Mouse (Mus musculus): ENCODE results near the gene Macrod2. TPM values are rescaled to one million over a fixed set of nuclear protein-coding genes. Genes with fewer than 3 reads are reported as not detected.

Gene Macrod2
- polyA plus RNA-seq, 1 experiment from 2014 or later, result 25.7 TPM

DNA sequence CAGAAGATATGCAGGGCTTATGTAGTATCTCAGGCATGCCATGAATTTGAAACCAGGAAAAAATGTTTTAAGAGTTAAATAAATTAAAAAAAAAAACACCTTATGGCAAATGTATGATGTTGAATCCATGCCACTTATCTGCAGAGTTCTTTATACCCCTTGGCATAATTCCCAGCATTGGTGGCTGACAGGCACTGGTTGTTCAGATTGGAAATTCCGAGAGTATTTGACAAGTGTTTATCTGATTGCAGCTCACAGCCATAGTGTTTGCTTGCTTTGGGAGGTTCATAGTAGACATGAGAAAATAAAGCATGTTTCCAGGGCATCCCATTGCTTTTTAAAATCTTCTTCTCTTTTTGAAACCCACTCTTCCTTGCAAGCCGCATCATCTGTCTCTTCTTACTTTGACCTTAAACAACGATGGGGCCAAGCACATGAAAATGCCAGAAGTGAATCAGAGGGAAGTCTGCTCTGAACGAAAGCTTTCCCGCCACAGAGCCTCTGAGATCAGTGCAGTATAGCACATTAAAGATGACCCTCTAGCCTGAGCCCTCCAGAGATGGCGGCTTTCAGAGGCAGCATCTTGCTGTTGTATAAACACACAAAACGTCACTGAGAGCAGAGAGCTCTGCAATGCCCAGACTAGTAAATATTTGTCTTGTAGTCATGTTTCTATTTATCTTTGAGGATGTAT, 1305.8 kb downstream of the Macrod2 start:
- H3K27ac ChIP-seq (ENCODE audit: low read depth, low read length), result no peak overlapping the region
- H3K27me3 ChIP-seq (replicated peaks; ENCODE audit: control insufficient read depth, insufficient read depth, low read length), result no peaks in the 10 kb centered on the region
- no peaks in the 10 kb centered on the region for H3K4me1 ChIP-seq (replicated peaks; ENCODE audit: control insufficient read depth, insufficient read depth, low read length)
- no peak overlapping the region for H3K9ac ChIP-seq (ENCODE audit: low read depth, low read length)
- H3K4me2 ChIP-seq (replicated peaks; ENCODE audit: low read depth), result no peak overlapping the region
- no peaks in the 10 kb centered on the region for H3K9me3 ChIP-seq (ENCODE audit: control insufficient read depth)
- TF ChIP-seq CTCF (IDR thresholded peaks at IDR 0.05; ENCODE audit: low read depth), result no peak
- H3K36me3 ChIP-seq (ENCODE audit: control insufficient read depth, insufficient read depth), result no peaks in the 10 kb centered on the region
- 29% methylated on average over 7 of the region's 7 CpGs for WGBS
- ATAC-seq, result no peak
- no peak overlapping the region for H3K4me3 ChIP-seq (ENCODE audit: low read depth, low read length)

GRCm38 (mm10) chr2:141711785-141712184, 1316.7 kb downstream of the Macrod2 start:
- TF ChIP-seq CTCF (IDR thresholded peaks at IDR 0.05; ENCODE audit: low read depth), result no peak
- H3K9me3 ChIP-seq (ENCODE audit: control insufficient read depth), result no peaks in the 10 kb centered on the region
- 77% methylated on average over 2 of the region's 2 CpGs for WGBS
- ATAC-seq, result no peak
- H3K27me3 ChIP-seq (replicated peaks; ENCODE audit: control insufficient read depth, insufficient read depth, low read length), result no peaks in the 10 kb centered on the region
- no peaks in the 10 kb centered on the region for H3K4me1 ChIP-seq (replicated peaks; ENCODE audit: control insufficient read depth, insufficient read depth, low read length)
- H3K9ac ChIP-seq (ENCODE audit: low read depth, low read length), result no peak overlapping the region
- no peak overlapping the region for H3K4me3 ChIP-seq (ENCODE audit: low read depth, low read length)
- no peak overlapping the region for H3K27ac ChIP-seq (ENCODE audit: low read depth, low read length)
- H3K36me3 ChIP-seq (ENCODE audit: control insufficient read depth, insufficient read depth), result no peaks in the 10 kb centered on the region
- H3K4me2 ChIP-seq (replicated peaks; ENCODE audit: low read depth), result no peak overlapping the region

GRCm38 (mm10) chr2:141712265-141712664, 1317.2 kb downstream of the Macrod2 start:
- Histone ChIP-seq H3K36me3 (ENCODE audit: control insufficient read depth, insufficient read depth) (no peaks in the 10 kb centered on the region), H3K9me3 (ENCODE audit: control insufficient read depth) (no peaks in the 10 kb centered on the region), H3K4me2 (replicated peaks; ENCODE audit: low read depth) (no peak overlapping the region), H3K27ac (ENCODE audit: low read depth, low read length) (no peak overlapping the region), H3K27me3 (replicated peaks; ENCODE audit: control insufficient read depth, insufficient read depth, low read length) (no peaks in the 10 kb centered on the region), H3K4me1 (replicated peaks; ENCODE audit: control insufficient read depth, insufficient read depth, low read length) (no peaks in the 10 kb centered on the region), H3K4me3 (ENCODE audit: low read depth, low read length) (no peak overlapping the region), H3K9ac (ENCODE audit: low read depth, low read length) (no peak overlapping the region)
- no peak for TF ChIP-seq CTCF (IDR thresholded peaks at IDR 0.05; ENCODE audit: low read depth)
- WGBS, result 78% methylated on average over 4 of the region's 4 CpGs
- no peak for ATAC-seq

DNA sequence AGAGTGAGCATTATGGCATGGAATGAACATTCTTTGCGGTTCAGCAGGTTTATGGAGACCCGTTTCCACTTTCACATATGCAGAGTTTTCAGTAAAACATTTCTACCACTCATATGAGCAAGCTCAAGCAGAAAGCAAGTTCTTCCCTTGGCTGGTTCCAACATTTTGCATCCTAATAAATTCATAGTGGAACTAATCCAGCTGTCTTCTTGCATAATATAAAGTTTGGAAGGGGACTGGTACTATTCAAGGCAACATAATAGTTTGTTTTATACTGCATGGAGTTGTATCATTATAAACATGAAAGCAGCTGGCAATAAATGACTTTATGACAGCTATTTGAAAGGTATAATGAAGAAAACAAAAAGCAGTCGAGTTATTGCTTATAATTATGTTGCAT, 1320.0 kb downstream of the Macrod2 start:
- H3K27ac ChIP-seq (ENCODE audit: low read depth, low read length), result no peak overlapping the region
- H3K4me3 ChIP-seq (ENCODE audit: low read depth, low read length), result no peak overlapping the region
- no peak overlapping the region for H3K9ac ChIP-seq (ENCODE audit: low read depth, low read length)
- H3K4me2 ChIP-seq (replicated peaks; ENCODE audit: low read depth), result no peak overlapping the region
- WGBS, result 72% methylated on average over 3 of the region's 3 CpGs
- TF ChIP-seq CTCF (IDR thresholded peaks at IDR 0.05; ENCODE audit: low read depth), result no peak
- H3K4me1 ChIP-seq (replicated peaks; ENCODE audit: control insufficient read depth, insufficient read depth, low read length), result no peaks in the 10 kb centered on the region
- no peaks in the 10 kb centered on the region for H3K27me3 ChIP-seq (replicated peaks; ENCODE audit: control insufficient read depth, insufficient read depth, low read length)
- ATAC-seq, result no peak
- H3K36me3 ChIP-seq (ENCODE audit: control insufficient read depth, insufficient read depth), result no peaks in the 10 kb centered on the region
- no peaks in the 10 kb centered on the region for H3K9me3 ChIP-seq (ENCODE audit: control insufficient read depth)

GRCm38 (mm10) chr2:141722531-141722930, 1327.4 kb downstream of the Macrod2 start:
- Histone ChIP-seq H3K4me2 (replicated peaks; ENCODE audit: low read depth) (no peak overlapping the region), H3K36me3 (ENCODE audit: control insufficient read depth, insufficient read depth) (no peaks in the 10 kb centered on the region), H3K4me3 (ENCODE audit: low read depth, low read length) (no peak overlapping the region), H3K9me3 (ENCODE audit: control insufficient read depth) (no peaks in the 10 kb centered on the region), H3K9ac (ENCODE audit: low read depth, low read length) (no peak overlapping the region), H3K27ac (ENCODE audit: low read depth, low read length) (no peak overlapping the region), H3K27me3 (replicated peaks; ENCODE audit: control insufficient read depth, insufficient read depth, low read length) (no peaks in the 10 kb centered on the region), H3K4me1 (replicated peaks; ENCODE audit: control insufficient read depth, insufficient read depth, low read length) (no peaks in the 10 kb centered on the region)
- TF ChIP-seq CTCF (IDR thresholded peaks at IDR 0.05; ENCODE audit: low read depth), result no peak
- no peak for ATAC-seq
- 82% methylated on average over 3 of the region's 3 CpGs for WGBS

DNA sequence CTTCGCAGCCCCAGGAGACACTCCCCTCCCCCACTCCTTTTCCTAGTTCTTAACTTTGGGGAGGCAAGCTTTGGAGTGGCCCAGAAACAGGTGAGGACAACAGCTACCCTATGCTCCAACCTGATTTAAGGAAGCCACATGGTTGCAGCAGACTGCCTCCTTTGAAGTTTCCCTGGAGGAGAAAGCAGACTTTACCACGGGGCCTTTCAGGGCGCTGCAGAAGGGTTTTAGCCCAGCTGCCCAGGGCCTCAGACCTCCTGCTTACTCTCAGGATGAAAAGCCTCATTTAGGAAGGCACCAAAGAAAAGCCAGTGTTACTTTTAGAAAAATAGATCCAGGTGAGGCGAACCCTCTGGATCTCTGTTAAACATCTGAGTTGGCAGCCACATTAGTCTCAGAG, 1333.9 kb downstream of the Macrod2 start:
- no peak for TF ChIP-seq CTCF (IDR thresholded peaks at IDR 0.05; ENCODE audit: low read depth)
- ATAC-seq, result no peak
- Histone ChIP-seq H3K36me3 (ENCODE audit: control insufficient read depth, insufficient read depth) (no peaks in the 10 kb centered on the region), H3K27ac (ENCODE audit: low read depth, low read length) (no peak overlapping the region), H3K4me3 (ENCODE audit: low read depth, low read length) (no peak overlapping the region), H3K9ac (ENCODE audit: low read depth, low read length) (no peak overlapping the region), H3K27me3 (replicated peaks; ENCODE audit: control insufficient read depth, insufficient read depth, low read length) (no peaks in the 10 kb centered on the region), H3K9me3 (ENCODE audit: control insufficient read depth) (no peaks in the 10 kb centered on the region), H3K4me1 (replicated peaks; ENCODE audit: control insufficient read depth, insufficient read depth, low read length) (no peaks in the 10 kb centered on the region), H3K4me2 (replicated peaks; ENCODE audit: low read depth) (no peak overlapping the region)
- WGBS, result 71% methylated on average over 4 of the region's 4 CpGs

All from intestine, postnatal 0 days (tissue).